Mouse (Mus musculus) liver, embryonic 14.5 days (tissue): Measurements from ENCODE around the gene Tpi1. TPM values are rescaled to one million over a fixed set of nuclear protein-coding genes. Genes with fewer than 3 reads are reported as not detected.

Experiments used
- ATAC-seq: fragments of 200-750 bp; cut with Nextera tagmentation; 2 replicates; pipeline ENCODE4 v1.8.0; 2017; ENCODE audit warnings: moderate number of reproducible peaks, mild to moderate bottlenecking, moderate library complexity; ENCODE audit not compliant: insufficient read depth
- DNase-seq, 3 experiments: peaks; one replicate each; pipeline ENCODE4 v3.0.0-alpha.2; 2012 to 2013; ENCODE audit warnings: low read depth in 3 of 3, low spot score in 3 of 3
- H3K27ac ChIP-seq: fragments of 300-500 bp; sonication (generic); 2 replicates; pipeline ENCODE4 v1.5.1; 2014; ENCODE audit warnings: moderate library complexity, mild to moderate bottlenecking, control low read depth, inconsistent platforms
- H3K27me3 ChIP-seq: fragments of 300-500 bp; sonication (generic); 2 replicates; pipeline ENCODE4 v1.6.1; 2014; ENCODE audit warnings: mild to moderate bottlenecking, low read length, moderate library complexity; ENCODE audit not compliant: control insufficient read depth, insufficient read depth
- H3K36me3 ChIP-seq: fragments of 300-500 bp; sonication (generic); replicated peaks from 2 replicates; pipeline ENCODE4 v1.6.1; 2014; ENCODE audit warnings: low read depth; ENCODE audit not compliant: control insufficient read depth, insufficient read depth
- H3K4me1 ChIP-seq, 2 experiments: fragments of 200-500 bp in 1 of 2; fragments of 300-500 bp in 1 of 2; sonication (generic) in 1 of 2; replicated peaks; 2 replicates each; pipeline ENCODE4 v1.6.1; 2012 to 2014; ENCODE audit warnings: antibody characterized with exemption in 1 of 2, inconsistent platforms in 1 of 2, low read length in 1 of 2; ENCODE audit not compliant: control insufficient read depth in 2 of 2, insufficient read depth in 2 of 2
- H3K4me2 ChIP-seq: fragments of 300-500 bp; sonication (generic); 2 replicates; pipeline ENCODE4 v1.6.1; 2014; ENCODE audit warnings: low read depth, mild to moderate bottlenecking, control low read depth, moderate library complexity
- H3K4me3 ChIP-seq, 2 experiments: fragments of 200-500 bp in 1 of 2; fragments of 300-500 bp in 1 of 2; sonication (generic) in 1 of 2; 2 replicates each; pipeline ENCODE4 v1.5.1; 2012 to 2014; ENCODE audit warnings: low read depth in 2 of 2, low read length in 2 of 2, mild to moderate bottlenecking in 2 of 2, control low read depth in 1 of 2, inconsistent platforms in 1 of 2, moderate library complexity in 1 of 2; ENCODE audit not compliant: insufficient read depth in 1 of 2
- H3K9ac ChIP-seq: fragments of 300-500 bp; sonication (generic); replicated peaks from 2 replicates; pipeline ENCODE4 v1.6.1; 2014; ENCODE audit warnings: mild to moderate bottlenecking, control low read depth, moderate library complexity
- H3K9me3 ChIP-seq: fragments of 300-500 bp; sonication (generic); 2 replicates; pipeline ENCODE4 v1.6.1; 2016; ENCODE audit warnings: low read length, mixed read lengths; ENCODE audit not compliant: control insufficient read depth
- CTCF ChIP-seq: IDR thresholded peaks from 2 replicates; pipeline ENCODE4 v1.5.1; 2016; ENCODE audit warnings: antibody characterized with exemption, low read depth, control low read depth
- EP300 ChIP-seq: IDR thresholded peaks from 2 replicates; pipeline ENCODE4 v1.6.1; 2016; ENCODE audit warnings: antibody characterized with exemption, low read depth
- WGBS: fragments of 180-500 bp; shearing (Covaris S2); extraction: QIAGEN DNeasy Blood & Tissue Kit; methylation state at CpG from one replicate; pipeline ENCODE4 v1.1.7; 2014; ENCODE audit not compliant: insufficient replicate concordance; 5-methylcytosine and 5-hydroxymethylcytosine counted together
- polyA plus RNA-seq, 2 experiments: library from polyadenylated mRNA; depleted of rRNA in 1 of 2; stranded (reverse) in 1 of 2; unstranded in 1 of 2; fragments of >200 nt; fragmentation: Nextera tagmentation in 1 of 2; extraction: Ambion mirVana in 1 of 2; gene quantifications; 2 replicates each; pipeline versions ENCODE4 v1.2.1 to v1.2.3; 2012 to 2014

The Tpi1 gene
- polyA plus RNA-seq, 2 experiments, result 292 to 420 TPM

DNA sequence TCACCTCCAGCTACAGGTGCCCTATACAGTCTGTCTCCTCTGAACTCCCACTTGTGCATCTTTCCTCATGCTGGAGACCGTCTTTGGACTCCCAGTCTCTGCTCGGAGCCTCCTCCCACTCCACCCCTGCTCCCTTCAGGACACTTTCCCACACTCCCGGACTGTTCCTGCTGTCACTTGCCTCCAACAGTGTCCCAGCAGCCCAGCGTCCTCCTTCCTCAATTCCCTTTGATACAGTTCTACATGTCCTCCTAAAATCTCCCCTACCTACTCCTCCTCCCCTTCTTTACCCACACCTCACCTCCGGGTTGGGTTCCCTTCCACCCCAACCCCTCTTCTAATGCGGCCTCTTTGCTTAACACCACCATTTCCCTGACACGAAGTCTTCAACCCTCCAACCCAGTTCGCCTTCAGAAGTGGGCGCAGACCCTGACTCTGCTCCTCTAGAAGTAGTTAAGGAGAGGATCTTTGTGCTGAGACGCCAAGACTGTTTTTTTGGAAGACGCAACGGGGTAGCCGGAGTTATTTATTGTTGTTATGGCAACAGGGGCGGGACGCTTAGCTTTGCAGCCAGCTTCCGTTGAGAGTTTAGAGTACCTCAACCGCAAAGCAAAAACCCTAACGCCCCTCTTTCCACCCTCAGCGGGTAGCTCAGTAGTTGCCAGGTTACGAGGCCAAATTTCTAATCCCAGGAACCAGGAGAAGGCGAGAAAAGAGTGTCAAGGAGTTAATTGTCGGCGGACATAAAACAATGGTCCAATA lies 34.7 kb downstream of the Tpi1 start, which contains the start of gene Lrrc23:
Lrrc23 (minus strand) TSS at position 506 of the 762 bp plus-strand sequence.
- H3K9me3 ChIP-seq, result no peaks in the 10 kb centered on the region
- no peak within 1 kb of the TSS for H3K27ac ChIP-seq
- DNase-seq, result peak in 1 of 3 experiments; percentile 33
- H3K4me3 ChIP-seq, result peak within 1 kb of the TSS; percentile 23 to 28; a peak in 2 of 4 replicates
- TF ChIP-seq CTCF, result no peak
- no peak for TF ChIP-seq EP300
- H3K36me3 ChIP-seq, result no peaks in the 10 kb centered on the region
- no peak within 1 kb of the TSS for H3K9ac ChIP-seq
- 4% methylated on average over 23 of the region's 23 CpGs for WGBS
- ATAC-seq, result no peak
- peaks cover 0 to 8% of the 10 kb centered on the region in 2 experiments; a peak in 2 of 4 replicates for H3K4me1 ChIP-seq
- peak within 1 kb of the TSS; percentile 52 for H3K4me2 ChIP-seq
- peaks cover 17% of the 10 kb centered on the region for H3K27me3 ChIP-seq

- DNase-seq (no peak), ATAC-seq (no peak)
- 61% methylated on average over 15 of the region's 15 CpGs for WGBS
- TF ChIP-seq EP300, result no peak
- no peak for TF ChIP-seq CTCF
- no peak overlapping the region for H3K27ac ChIP-seq
- H3K4me2 ChIP-seq, result no peak overlapping the region
- H3K9me3 ChIP-seq, result no peaks in the 10 kb centered on the region
- no peak overlapping the region for H3K4me3 ChIP-seq
- H3K27me3 ChIP-seq, result peaks cover 30% of the 10 kb centered on the region
- no peak overlapping the region for H3K9ac ChIP-seq
- no peaks in the 10 kb centered on the region for H3K36me3 ChIP-seq
- H3K4me1 ChIP-seq, result peaks cover 0 to 8% of the 10 kb centered on the region in 2 experiments; a peak in 2 of 4 replicates
Measured at GRCm38 (mm10) chr6:124770511-124770910, 43.6 kb downstream of the Tpi1 start.

GRCm38 (mm10) chr6:124770013-124770412 lies 44.1 kb downstream of the Tpi1 start:
- Histone ChIP-seq H3K4me2 (no peak overlapping the region), H3K27ac (no peak overlapping the region), H3K36me3 (no peaks in the 10 kb centered on the region), H3K9me3 (no peaks in the 10 kb centered on the region), H3K27me3 (peaks cover 30% of the 10 kb centered on the region), H3K9ac (no peak overlapping the region), H3K4me3 (no peak overlapping the region), H3K4me1 (peaks cover 0 to 8% of the 10 kb centered on the region in 2 experiments; a peak in 2 of 4 replicates)
- WGBS, result 24% methylated on average over 7 of the region's 7 CpGs
- ATAC-seq, result no peak
- no peak for DNase-seq
- TF ChIP-seq CTCF, result no peak
- no peak for TF ChIP-seq EP300

GRCm38 (mm10) chr6:124769101-124769765 lies 44.9 kb downstream of the Tpi1 start, which contains the start of gene Eno2:
TSS of gene Eno2 (minus strand) at chr6:124769673.
- Histone ChIP-seq H3K4me2 (peak within 1 kb of the TSS; percentile 52), H3K9ac (no peak within 1 kb of the TSS), H3K27me3 (peaks cover 30% of the 10 kb centered on the region), H3K9me3 (no peaks in the 10 kb centered on the region), H3K4me1 (peaks cover 0 to 8% of the 10 kb centered on the region in 2 experiments; a peak in 2 of 4 replicates), H3K27ac (no peak within 1 kb of the TSS), H3K4me3 (peak within 1 kb of the TSS; percentile 11 to 46), H3K36me3 (no peaks in the 10 kb centered on the region)
- WGBS, result 2% methylated on average over 51 of the region's 54 CpGs
- ATAC-seq, result 0 out of 2 replicates have a peak, but pooled peaks have one; percentile 29
- TF ChIP-seq EP300 (no peak), CTCF (no peak)
- no peak for DNase-seq

- DNase-seq, result no peak
- H3K27ac ChIP-seq, result no peak overlapping the region
- peaks cover 30% of the 10 kb centered on the region for H3K27me3 ChIP-seq
- H3K9me3 ChIP-seq, result no peaks in the 10 kb centered on the region
- ATAC-seq, result no peak
- no peaks in the 10 kb centered on the region for H3K36me3 ChIP-seq
- H3K9ac ChIP-seq, result no peak overlapping the region
- H3K4me1 ChIP-seq, result peaks cover 0 to 8% of the 10 kb centered on the region in 2 experiments; a peak in 2 of 4 replicates
- H3K4me2 ChIP-seq, result peak overlapping the region; percentile 52
- TF ChIP-seq CTCF (no peak), EP300 (no peak)
- 3% methylated on average over 9 of the region's 9 CpGs for WGBS
- peak overlapping the region in 1 of 2 experiments; percentile 11; a peak in 2 of 4 replicates for H3K4me3 ChIP-seq
Measured at GRCm38 (mm10) chr6:124768704-124769044, 45.4 kb downstream of the Tpi1 start.
